Mouse (Mus musculus) kidney, adult 18-20 months (tissue): ENCODE measurements around the gene Hrg.
"Not testable (repeated sequence)": the region's sequence is repeated elsewhere in the genome, so short reads cannot be mapped to it uniquely, and the experiment has no call there.

Experiments
- DNase-seq: peaks from one replicate; pipeline ENCODE4 v3.0.0; 2021

The Hrg gene

DNA sequence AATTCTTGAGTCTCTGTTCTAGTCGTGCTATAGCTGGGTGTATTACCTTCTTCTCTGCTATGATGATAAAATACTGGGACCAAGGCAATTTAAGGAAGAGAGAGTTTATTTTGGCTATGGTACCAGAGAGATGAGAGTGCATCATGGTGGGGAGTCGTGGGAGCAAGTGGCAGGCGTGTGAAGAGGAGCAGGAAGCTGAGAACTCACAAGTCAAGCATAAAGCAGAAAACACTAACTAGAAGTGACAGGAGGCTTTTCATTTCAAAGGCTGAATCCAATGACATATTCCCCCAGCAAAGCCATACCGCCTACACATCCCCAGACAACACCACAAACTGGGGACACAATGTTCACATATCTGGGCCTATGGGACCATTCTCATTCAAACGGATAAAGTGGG, 11.4 kb downstream of the Hrg start:
- no peak for DNase-seq

- no peak for DNase-seq
Observed at GRCm38 (mm10) chr16:22963293-22963692, 12.4 kb downstream of the Hrg start.

- no peak for DNase-seq
Observed at GRCm38 (mm10) chr16:22967383-22968030, 16.6 kb downstream of the Hrg start.

DNA sequence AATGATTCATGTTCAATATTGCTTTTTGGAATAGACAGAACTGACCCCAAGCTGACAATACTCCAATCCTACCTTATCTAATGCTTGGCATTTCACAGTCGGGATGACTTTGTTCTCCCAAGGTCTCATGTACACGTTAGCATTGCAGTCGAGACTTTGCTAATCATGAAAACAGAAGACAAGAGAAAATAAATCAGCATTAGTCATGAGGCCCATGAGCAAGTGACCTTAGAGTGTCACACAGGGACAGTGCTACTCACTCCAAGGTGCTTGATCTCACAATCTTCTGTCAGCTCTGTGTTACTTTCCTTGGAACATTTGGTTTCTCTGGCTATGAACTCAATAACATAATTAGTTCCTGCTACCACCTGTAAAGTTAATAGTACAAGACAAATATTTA, 46.1 kb downstream of the Hrg start:
- DNase-seq = not testable (repeated sequence)
